Mouse (Mus musculus): ENCODE measurements around the gene Slc4a1.

DNA sequence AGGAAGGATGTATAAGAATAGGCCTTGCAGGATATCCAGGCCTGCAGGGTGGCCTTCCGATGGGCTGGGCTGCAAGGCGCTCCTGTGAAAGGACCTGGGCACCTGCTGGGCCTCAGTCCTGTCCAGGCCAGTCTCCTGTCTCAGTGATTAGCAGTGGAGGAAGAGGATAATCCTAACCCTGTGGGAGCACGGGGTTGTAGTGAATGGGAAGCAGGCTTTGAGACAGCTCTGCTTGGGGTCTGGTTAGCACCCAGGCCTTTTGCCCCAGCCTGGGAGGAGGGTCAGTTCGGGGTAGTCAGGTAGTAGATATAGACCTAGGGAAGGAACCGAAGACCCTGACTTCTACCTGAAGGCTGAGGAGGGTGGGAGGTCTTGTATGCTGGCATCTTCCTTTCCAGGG, 18.3 kb downstream of the Slc4a1 start:
- TF ChIP-seq POLR2A (IDR thresholded peaks at IDR 0.05; ENCODE audit: insufficient read depth, low read depth, low read length) (no peak), CTCF (IDR thresholded peaks at IDR 0.05; ENCODE audit: insufficient read depth, low read depth, low read length) (no peak)
